Mouse (Mus musculus) v-Abl transformed pro-B cells (cell line): ENCODE measurements around the gene Irgc1.

Source experiments
- in situ Hi-C, 2 experiments: fragments of 400-800 bp; cut with MboI; formaldehyde crosslinking; loops; one replicate each; pipeline ENCODE4 v1.15.1; 2025; ENCODE audit not compliant: unreplicated experiment in 2 of 2

Gene Irgc1

GRCm38 (mm10) chr7:24441785-24442184, 10.3 kb downstream of the Irgc1 start:
- in situ Hi-C loops: no loop called here

DNA sequence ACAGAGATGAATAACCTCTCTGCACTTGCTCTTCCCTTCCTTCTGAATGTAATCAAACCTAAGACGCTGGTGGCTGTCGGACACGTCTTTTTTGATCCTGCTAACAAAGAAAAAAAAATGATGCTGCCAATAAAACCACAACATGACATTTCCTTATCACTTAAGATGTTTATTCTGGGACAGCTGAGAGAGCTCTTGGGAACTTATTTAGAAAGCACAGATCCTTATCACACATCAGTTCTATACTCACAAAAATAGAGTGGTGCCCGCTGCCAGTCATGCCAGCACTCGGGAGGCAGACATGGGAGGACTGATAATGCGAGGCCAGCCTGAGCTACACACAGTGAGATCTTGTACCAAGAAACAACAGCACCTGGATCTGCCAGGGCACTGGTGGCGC, 12.2 kb downstream of the Irgc1 start:
- in situ Hi-C loops: no loop called here

DNA sequence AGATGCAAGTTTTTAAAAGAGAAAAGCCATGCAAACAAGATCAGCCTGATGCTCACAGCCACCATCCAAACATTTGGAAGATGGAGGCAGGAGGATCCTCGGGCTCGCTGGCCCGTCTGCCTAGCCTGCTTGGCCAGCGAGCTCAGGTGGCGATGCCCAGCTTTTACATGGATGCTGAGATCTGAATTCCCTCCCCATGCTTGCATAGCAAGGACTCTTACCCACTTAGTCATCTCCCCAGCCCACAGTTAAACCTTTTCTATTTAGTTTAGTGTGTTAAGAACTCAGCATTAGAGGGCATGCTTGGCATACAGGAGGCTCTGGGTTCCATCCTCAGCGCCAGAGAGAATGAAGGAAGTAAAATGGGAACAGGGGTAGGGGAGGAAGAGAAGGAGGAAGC, 12.9 kb downstream of the Irgc1 start:
- in situ Hi-C loops: no loop called here

DNA sequence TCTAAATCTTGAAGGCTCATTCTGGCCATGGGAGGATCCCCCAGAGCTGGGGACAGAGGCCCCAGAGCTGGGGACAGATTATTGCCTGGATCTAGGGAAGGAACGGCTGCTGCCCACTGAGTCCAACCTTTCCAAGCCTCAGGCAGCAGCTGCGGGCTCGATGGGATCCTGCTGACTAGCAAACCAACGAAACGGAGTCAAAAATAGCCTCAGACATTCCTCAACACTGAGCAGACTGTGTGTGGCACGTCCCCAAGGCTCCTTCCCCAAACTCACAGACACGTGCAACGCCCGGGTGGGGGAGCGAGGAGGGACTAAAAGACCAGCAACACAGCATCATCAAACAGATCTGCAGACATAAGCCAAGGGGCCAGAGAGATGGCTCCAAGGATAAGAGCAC, 14.1 kb downstream of the Irgc1 start:
- in situ Hi-C loops: no loop called here

DNA sequence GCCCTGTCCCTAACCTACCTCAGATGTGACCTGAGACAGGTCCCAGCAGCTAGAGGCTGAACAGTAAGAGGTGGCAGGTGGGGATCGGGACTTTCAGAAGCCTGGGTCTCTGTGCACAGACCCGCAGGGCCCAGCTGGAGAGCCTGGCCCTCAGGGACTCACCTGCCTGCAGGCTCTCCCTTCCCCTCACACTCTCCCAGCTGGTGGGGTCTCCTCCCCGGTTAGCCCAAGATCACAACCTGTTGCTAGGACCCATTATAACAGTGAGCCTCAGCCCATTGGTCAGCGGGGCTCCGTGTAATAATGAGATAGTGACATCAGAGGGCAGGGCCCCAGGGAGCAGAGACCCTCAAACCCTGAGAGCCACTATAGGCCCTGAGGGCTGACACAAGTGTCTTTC, 16.8 kb downstream of the Irgc1 start:
- in situ Hi-C loops: no loop called here

- in situ Hi-C loops: no loop called here
Observed at GRCm38 (mm10) chr7:24431713-24432112, 20.4 kb downstream of the Irgc1 start.

DNA sequence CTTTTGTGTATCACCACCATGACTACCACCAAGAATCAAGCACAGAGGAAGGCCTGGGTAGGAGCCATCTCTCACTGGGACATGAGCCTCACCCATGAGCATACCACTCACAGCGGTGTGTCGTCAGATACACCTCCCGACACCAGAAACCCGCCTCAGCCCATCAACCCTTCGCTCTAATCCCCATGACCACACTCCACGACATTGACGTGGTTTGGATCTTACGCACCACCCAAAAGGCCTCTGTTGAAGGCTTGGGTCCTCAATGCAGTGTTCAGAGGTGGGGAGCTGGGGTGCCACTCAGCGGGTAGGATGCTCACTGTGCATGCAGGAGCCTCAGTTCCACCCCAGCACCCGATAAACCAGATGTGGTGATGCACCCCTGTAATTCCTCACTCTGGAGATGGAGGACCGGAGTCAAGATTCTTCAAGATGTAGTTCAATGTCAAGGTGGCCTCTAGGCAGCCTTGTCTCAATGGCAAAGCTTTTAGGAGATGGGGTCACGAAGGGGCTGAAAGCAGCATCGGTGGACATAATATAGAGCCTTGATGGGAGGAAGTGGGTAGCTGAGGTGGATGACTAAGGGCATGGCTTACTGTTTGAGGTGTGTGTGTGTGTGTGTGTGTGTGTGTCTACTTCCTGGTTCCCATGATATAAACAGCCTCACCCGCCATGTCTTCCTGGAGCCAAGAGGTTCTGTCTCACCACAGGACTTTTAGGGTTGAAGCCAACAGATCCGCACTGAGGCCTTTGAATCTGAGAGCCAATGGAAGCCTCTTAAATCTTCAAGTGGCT, 21.3 kb downstream of the Irgc1 start:
- in situ Hi-C loops: no loop called here

DNA sequence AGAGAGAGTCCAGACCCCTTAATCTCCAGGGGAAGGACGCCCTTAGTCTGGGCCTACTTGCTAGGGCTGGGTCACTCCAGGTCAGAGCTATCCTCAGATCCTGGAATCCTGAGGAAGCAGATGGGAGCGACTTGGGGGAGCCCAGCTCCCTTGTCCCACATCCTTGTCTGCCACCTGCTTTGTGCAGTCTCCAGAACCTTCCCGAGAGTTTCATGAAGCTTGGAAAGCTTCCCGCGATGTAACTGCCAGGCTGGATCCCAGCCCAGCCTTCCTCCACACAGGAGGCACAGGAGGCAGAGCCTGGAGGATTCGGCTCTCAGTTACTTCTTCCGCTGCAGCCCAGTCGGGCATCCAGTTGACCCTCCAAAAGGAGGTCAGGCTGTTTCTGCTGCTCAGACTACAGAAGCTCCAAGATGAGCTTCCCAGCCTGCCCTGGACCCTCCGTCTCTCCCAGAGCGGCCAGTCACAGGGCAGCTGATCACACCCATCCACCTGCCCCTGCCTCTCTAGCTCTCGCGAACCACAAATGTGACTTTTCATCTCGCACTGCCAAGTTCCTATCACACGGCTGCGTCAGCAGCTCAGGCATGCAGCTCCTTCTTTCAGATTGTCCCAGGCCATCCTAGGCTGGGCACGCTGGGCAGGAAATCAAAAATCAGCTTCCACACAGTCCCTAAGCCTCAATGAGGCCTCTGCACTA, 22.5 kb downstream of the Irgc1 start:
- in situ Hi-C loops: no loop called here

GRCm38 (mm10) chr7:24428725-24429124, 23.4 kb downstream of the Irgc1 start:
- in situ Hi-C loops: no loop called here

GRCm38 (mm10) chr7:24427168-24427567, 24.9 kb downstream of the Irgc1 start:
- in situ Hi-C loops: no loop called here

DNA sequence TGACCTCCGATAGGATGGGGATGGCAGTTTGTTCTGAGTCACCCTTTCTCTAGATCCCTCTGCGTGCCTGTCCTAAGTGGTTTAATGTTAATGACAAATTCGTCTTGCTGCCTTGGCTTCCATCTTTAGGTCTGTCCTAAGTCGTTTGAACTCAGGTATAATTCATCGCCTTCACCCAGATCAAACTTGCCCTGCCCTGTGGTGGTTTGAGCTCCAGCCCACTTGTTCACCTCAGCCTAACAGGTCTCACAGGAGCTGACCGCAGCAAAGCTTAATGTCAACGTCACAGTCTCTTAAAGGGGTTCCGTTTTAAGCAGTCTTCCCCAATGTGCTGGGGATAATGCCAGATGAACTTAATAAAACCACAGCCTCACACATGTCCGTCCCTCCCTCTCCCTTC, 26.2 kb downstream of the Irgc1 start:
- in situ Hi-C loops: no loop called here

- in situ Hi-C loops: no loop called here
Observed at GRCm38 (mm10) chr7:24423956-24424732, 28.0 kb downstream of the Irgc1 start.

- in situ Hi-C loops: no loop called here
Observed at GRCm38 (mm10) chr7:24423107-24423763, 28.9 kb downstream of the Irgc1 start.

- in situ Hi-C loops: no loop called here
Observed at GRCm38 (mm10) chr7:24422251-24422650, 29.8 kb downstream of the Irgc1 start.

DNA sequence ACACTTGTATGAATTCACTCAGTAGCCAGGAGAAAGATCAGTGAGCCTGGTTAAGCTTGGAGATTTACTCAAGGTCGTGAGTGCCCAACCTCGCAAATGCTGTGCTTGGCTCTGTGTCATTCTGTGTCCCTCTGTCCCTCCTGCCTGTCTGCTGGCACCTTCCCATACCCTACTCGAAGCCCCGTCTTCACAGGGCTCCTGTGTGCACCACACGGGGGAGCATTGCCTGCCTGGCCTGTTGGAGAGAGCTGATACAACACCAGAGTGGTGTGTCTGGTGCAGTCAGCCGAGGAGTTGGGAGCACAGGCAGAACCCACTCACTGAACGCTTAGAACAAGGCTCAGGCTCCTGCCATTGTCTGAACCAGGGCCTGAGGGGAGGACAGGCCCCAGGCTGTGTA, 30.4 kb downstream of the Irgc1 start:
- in situ Hi-C loops: no loop called here

DNA sequence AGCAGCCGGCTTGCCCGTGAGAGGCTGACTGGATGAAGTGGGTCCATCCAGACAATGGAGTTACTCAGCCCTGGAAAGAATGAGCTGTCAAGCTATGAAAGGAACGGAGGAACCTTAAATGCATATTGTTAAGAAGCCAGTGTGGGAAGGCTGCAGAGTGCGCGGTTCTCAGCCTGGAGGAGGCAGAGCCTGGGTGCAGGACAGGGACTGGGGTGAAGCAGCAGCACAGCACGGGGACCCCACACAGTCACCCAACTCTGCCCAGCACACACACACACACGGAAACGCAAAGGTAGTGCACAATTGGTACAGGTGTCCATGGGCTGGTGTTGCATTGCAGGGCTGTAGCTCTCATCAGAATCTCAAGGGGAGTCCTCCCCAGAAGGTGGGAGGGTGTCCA, 32.5 kb downstream of the Irgc1 start:
- in situ Hi-C loops: no loop called here

DNA sequence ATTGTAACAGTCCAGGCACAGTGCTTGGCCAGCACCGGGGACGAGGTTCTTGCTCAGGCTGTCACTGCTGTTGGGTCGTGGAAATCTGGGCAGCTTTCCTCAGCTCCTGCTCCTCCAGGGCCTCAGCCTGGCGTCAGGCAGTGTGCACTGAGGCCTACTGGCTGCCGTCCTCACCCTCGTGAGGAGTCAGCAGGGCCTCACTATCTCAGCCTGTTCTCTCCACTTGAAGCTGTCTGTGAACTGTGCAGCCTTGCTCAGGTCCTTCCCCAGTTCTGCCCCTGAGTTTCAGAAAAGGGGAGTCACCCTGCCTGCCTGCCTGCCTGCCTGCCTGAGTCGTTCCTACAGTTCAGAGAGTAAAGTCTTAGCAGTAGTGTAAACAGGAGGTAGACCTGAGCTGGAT, 36.8 kb downstream of the Irgc1 start:
- in situ Hi-C loops: no loop called here

- in situ Hi-C loops: no loop called here
Observed at GRCm38 (mm10) chr7:24413630-24414029, 38.5 kb downstream of the Irgc1 start.

GRCm38 (mm10) chr7:24410831-24411230, 41.3 kb downstream of the Irgc1 start:
- in situ Hi-C loops: no loop called here

DNA sequence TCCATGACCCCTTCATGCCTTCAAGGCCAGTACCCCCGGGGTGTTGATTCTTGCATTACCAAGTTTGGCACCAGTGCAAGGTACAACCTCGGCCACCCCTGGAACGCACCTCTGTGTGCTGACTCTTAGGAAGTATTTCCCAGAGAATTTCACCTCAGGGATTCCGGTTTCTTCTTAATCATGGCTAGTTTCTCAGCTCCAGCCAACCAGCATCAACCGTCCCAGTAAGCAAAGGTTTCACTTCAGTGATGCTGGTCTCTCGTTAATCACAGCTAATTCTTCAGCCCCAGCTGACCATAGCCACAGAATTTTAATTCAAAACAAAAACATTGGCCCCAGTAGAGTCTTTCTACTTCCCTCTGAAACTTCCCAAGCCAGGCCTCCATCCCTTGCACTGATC, 42.0 kb downstream of the Irgc1 start:
- in situ Hi-C loops: no loop called here

- in situ Hi-C loops: no loop called here
Observed at GRCm38 (mm10) chr7:24408186-24408585, 43.9 kb downstream of the Irgc1 start.
